11 mouse cellular contexts compared by ENCODE assay signal in the genomic region with DNA sequence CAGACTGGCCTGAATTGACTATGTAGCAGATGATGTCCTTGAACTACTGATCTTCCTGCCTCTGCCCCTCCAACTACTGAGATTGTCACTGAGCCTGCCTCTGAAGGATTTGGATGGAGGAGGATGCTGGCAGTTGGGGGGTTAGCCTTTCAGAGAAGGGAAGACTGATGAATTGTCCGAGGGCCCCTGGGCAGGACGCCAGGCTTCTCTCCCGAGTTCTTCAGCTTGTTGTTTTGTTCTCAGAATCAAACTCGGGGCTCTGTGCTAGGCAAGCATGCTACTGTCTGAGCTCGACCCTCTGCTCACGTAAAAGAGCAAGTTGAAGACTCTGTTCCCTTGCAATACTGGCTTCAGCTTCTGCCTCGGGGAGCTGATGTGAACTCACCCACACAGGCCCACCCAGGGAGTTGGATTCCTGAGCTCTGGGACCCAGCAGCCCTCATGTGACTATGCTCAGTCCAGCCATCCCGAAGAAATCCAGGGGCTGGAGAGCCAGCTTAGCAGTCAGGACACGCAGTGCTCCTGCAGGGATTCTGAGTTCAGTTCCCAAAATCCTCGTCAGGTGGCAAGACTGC. TPM values are rescaled to one million over a fixed set of nuclear protein-coding genes. Genes with fewer than 3 reads are reported as not detected.
DNase-seq lines count a peak whose midpoint lies in the region; ATAC-seq and TF ChIP-seq lines count a peak whose summit lies in the region.
"Had no signal": no experiment of that assay in that cellular context is flagged by ENCODE, and none has a peak within 500 bp of the region (broad histone marks: within the 10 kb centered on the region; RNA-seq: fewer than 3 reads in every experiment).

No protein-coding gene starts in this region.

- no peaks in the 10 kb centered on the region for H3K36me3 ChIP-seq in hindbrain, embryonic 12.5 days
- no peaks in the 10 kb centered on the region for H3K36me3 ChIP-seq in hindbrain, embryonic 11.5 days (ENCODE audit: control insufficient read depth, insufficient read depth, low read length)
- no peaks in the 10 kb centered on the region for H3K36me3 ChIP-seq in neural tube, embryonic 12.5 days
- H3K36me3 ChIP-seq in hindbrain, embryonic 14.5 days (replicated peaks; ENCODE audit: control insufficient read depth, insufficient read depth) = no peaks in the 10 kb centered on the region
- H3K36me3 ChIP-seq in testis, adult 2 months (ENCODE audit: control insufficient read depth, insufficient read depth, low read length) = no peaks in the 10 kb centered on the region

- 48% methylated on average over 10 of the region's 10 CpGs for WGBS in hindbrain, embryonic 12.5 days
- 47% methylated on average over 10 of the region's 10 CpGs for WGBS in hindbrain, embryonic 11.5 days
- 48% methylated on average over 10 of the region's 10 CpGs for WGBS in neural tube, embryonic 12.5 days
- 31% methylated on average over 10 of the region's 10 CpGs for WGBS in hindbrain, embryonic 14.5 days

- no peak for TF ChIP-seq CTCF in testis, adult 2 months (IDR thresholded peaks at IDR 0.05; ENCODE audit: control insufficient read depth, insufficient read depth, insufficient replicate concordance, low read depth, low read length)

- DNase-seq in hindbrain, embryonic 11.5 days (ENCODE audit: low spot score) = no peak
- no peak for DNase-seq in neural tube, embryonic 10.5 days (ENCODE audit: extremely low spot score, low spot score)
- DNase-seq in hindbrain, embryonic 14.5 days (ENCODE audit: low spot score) = peak; percentile 43
- DNase-seq: cerebellum, adult 8-10 months; liver had no signal

- ATAC-seq in hindbrain, embryonic 12.5 days (ENCODE audit: low FRiP score) = peak; percentile 42; the same call in 1 of the 2 replicates
- ATAC-seq in hindbrain, embryonic 11.5 days (ENCODE audit: low FRiP score) = no peak
- peak; percentile 38; the same call in 1 of the 2 replicates for ATAC-seq in neural tube, embryonic 12.5 days (ENCODE audit: low FRiP score, low read depth)
- ATAC-seq in hindbrain, embryonic 14.5 days (ENCODE audit: low FRiP score) = peak; percentile 59; the same call in 1 of the 2 replicates
- ATAC-seq in megakaryocyte-erythroid progenitor cell, adult 5-6 weeks (replicated peaks; ENCODE audit: low FRiP score, low TSS enrichment, poor library complexity, severe bottlenecking) = no peak

- H3K27ac ChIP-seq in hindbrain, embryonic 12.5 days = peak overlapping the region; percentile 46
- no peak overlapping the region for H3K27ac ChIP-seq in hindbrain, embryonic 11.5 days (ENCODE audit: low read depth, low read length)
- H3K27ac ChIP-seq in neural tube, embryonic 12.5 days = no peak overlapping the region
- no peak overlapping the region for H3K27ac ChIP-seq in hindbrain, embryonic 14.5 days
- peak overlapping the region; percentile 70; the same call in 1 of the 2 replicates for H3K27ac ChIP-seq in testis, adult 2 months (ENCODE audit: control insufficient read depth, insufficient read depth, low read depth, low read length)

- no peak overlapping the region for H3K4me2 ChIP-seq in hindbrain, embryonic 12.5 days (replicated peaks)
- no peak overlapping the region for H3K4me2 ChIP-seq in hindbrain, embryonic 11.5 days (replicated peaks; ENCODE audit: low read depth, low read length)
- H3K4me2 ChIP-seq in neural tube, embryonic 12.5 days (replicated peaks) = no peak overlapping the region
- no peak overlapping the region for H3K4me2 ChIP-seq in hindbrain, embryonic 14.5 days (replicated peaks)

- H3K9me3 ChIP-seq in hindbrain, embryonic 12.5 days (replicated peaks) = no peaks in the 10 kb centered on the region
- H3K9me3 ChIP-seq in hindbrain, embryonic 11.5 days (ENCODE audit: control insufficient read depth, low read length) = no peaks in the 10 kb centered on the region
- no peaks in the 10 kb centered on the region for H3K9me3 ChIP-seq in neural tube, embryonic 12.5 days
- H3K9me3 ChIP-seq in hindbrain, embryonic 14.5 days (ENCODE audit: control insufficient read depth, low read length) = no peaks in the 10 kb centered on the region

- no peak overlapping the region for H3K9ac ChIP-seq in hindbrain, embryonic 12.5 days
- H3K9ac ChIP-seq in hindbrain, embryonic 11.5 days (ENCODE audit: low read depth, low read length) = no peak overlapping the region
- no peak overlapping the region for H3K9ac ChIP-seq in neural tube, embryonic 12.5 days
- H3K9ac ChIP-seq in hindbrain, embryonic 14.5 days = no peak overlapping the region

- H3K4me3 ChIP-seq in hindbrain, embryonic 12.5 days = no peak overlapping the region
- H3K4me3 ChIP-seq in hindbrain, embryonic 11.5 days (ENCODE audit: low read depth, low read length) = no peak overlapping the region
- H3K4me3 ChIP-seq in neural tube, embryonic 12.5 days = no peak overlapping the region
- no peak overlapping the region for H3K4me3 ChIP-seq in hindbrain, embryonic 14.5 days (replicated peaks; ENCODE audit: low read length)
- no peak overlapping the region for H3K4me3 ChIP-seq in testis, adult 2 months (ENCODE audit: control insufficient read depth, low read depth, low read length)
- H3K4me3 ChIP-seq: erythroblast, embryonic 14.5 days had no signal

- peaks cover 4% of the 10 kb centered on the region for H3K27me3 ChIP-seq in hindbrain, embryonic 12.5 days
- peaks cover 4% of the 10 kb centered on the region; the same call in 1 of the 2 replicates for H3K27me3 ChIP-seq in hindbrain, embryonic 11.5 days (ENCODE audit: control insufficient read depth, insufficient read depth, low read length)
- peaks cover 10% of the 10 kb centered on the region; the same call in 1 of the 2 replicates for H3K27me3 ChIP-seq in neural tube, embryonic 12.5 days (replicated peaks)
- H3K27me3 ChIP-seq in hindbrain, embryonic 14.5 days (ENCODE audit: control insufficient read depth, insufficient read depth, low read length) = no peaks in the 10 kb centered on the region
- no peaks in the 10 kb centered on the region; the same call in 1 of the 2 replicates for H3K27me3 ChIP-seq in testis, adult 2 months (ENCODE audit: control insufficient read depth, insufficient read depth, low read length)

- peaks cover 18% of the 10 kb centered on the region for H3K4me1 ChIP-seq in hindbrain, embryonic 12.5 days
- peaks cover 5% of the 10 kb centered on the region; the same call in 1 of the 2 replicates for H3K4me1 ChIP-seq in hindbrain, embryonic 11.5 days (replicated peaks; ENCODE audit: control insufficient read depth, insufficient read depth, low read length)
- H3K4me1 ChIP-seq in neural tube, embryonic 12.5 days = peaks cover 13% of the 10 kb centered on the region
- H3K4me1 ChIP-seq in hindbrain, embryonic 14.5 days (replicated peaks; ENCODE audit: control insufficient read depth, insufficient read depth, low read length) = 0 out of 2 replicates have a peak, but pooled peaks cover 8% of the 10 kb centered on the region
- H3K4me1 ChIP-seq in testis, adult 2 months (ENCODE audit: control insufficient read depth, insufficient read depth, low read length) = peaks cover 10% of the 10 kb centered on the region

- no peak for TF ChIP-seq POLR2A in testis, adult 2 months (IDR thresholded peaks at IDR 0.05; ENCODE audit: control insufficient read depth, low read depth, low read length)

RNA-seq across cellular contexts. Expression of gene Ucp2, which starts 4.6 kb away (rescaled TPM):
- polyA plus RNA-seq in hindbrain, embryonic 12.5 days (2016; fragmentation: Nextera tagmentation; extraction: Ambion mirVana) = 123 and 130 TPM in 2 replicates
- 97.7 and 99.6 TPM in 2 replicates for polyA plus RNA-seq in hindbrain, embryonic 11.5 days (2014; fragmentation: Nextera tagmentation; extraction: Ambion mirVana)
- polyA plus RNA-seq in neural tube, embryonic 12.5 days (2016; fragmentation: Nextera tagmentation; extraction: Ambion mirVana) = 110 and 111 TPM in 2 replicates
- 73.5 and 77.2 TPM in 2 replicates for polyA plus RNA-seq in hindbrain, embryonic 14.5 days (2014; fragmentation: Nextera tagmentation; extraction: Ambion mirVana)
- polyA plus RNA-seq in testis, adult 2 months (2012; rRNA removed) = 42.2 and 53.2 TPM in 2 replicates
- total RNA-seq in megakaryocyte-erythroid progenitor cell, adult 5-6 weeks (2014; fragmentation: Nextera tagmentation) = 705 and 713 TPM in 2 replicates
- total RNA-seq in megakaryocyte-erythroid progenitor cell, adult 5-6 weeks (2017) = 103 and 164 TPM in 2 replicates

RNA-seq across cellular contexts. Expression of gene Ucp3, which starts 15.8 kb away (rescaled TPM):
- polyA plus RNA-seq in hindbrain, embryonic 12.5 days (2016; fragmentation: Nextera tagmentation; extraction: Ambion mirVana) = not detected in 2 replicates
- not detected in 2 replicates for polyA plus RNA-seq in hindbrain, embryonic 11.5 days (2014; fragmentation: Nextera tagmentation; extraction: Ambion mirVana)
- polyA plus RNA-seq in neural tube, embryonic 12.5 days (2016; fragmentation: Nextera tagmentation; extraction: Ambion mirVana) = not detected in 2 replicates
- not detected in 2 replicates for polyA plus RNA-seq in hindbrain, embryonic 14.5 days (2014; fragmentation: Nextera tagmentation; extraction: Ambion mirVana)
- 0.73 and 1.2 TPM in 2 replicates for polyA plus RNA-seq in testis, adult 2 months (2012; rRNA removed)
- not detected in 2 replicates for total RNA-seq in megakaryocyte-erythroid progenitor cell, adult 5-6 weeks (2014; fragmentation: Nextera tagmentation)
- total RNA-seq in megakaryocyte-erythroid progenitor cell, adult 5-6 weeks (2017) = not detected in 2 replicates
- polyA plus RNA-seq: erythroblast, embryonic 14.5 days had no signal

RNA-seq across cellular contexts. Expression of gene Dnajb13, which starts 26.2 kb away (rescaled TPM):
- 5.0 and 8.2 TPM in 2 replicates for polyA plus RNA-seq in hindbrain, embryonic 12.5 days (2016; fragmentation: Nextera tagmentation; extraction: Ambion mirVana)
- 7.1 and 7.8 TPM in 2 replicates for polyA plus RNA-seq in hindbrain, embryonic 11.5 days (2014; fragmentation: Nextera tagmentation; extraction: Ambion mirVana)
- polyA plus RNA-seq in neural tube, embryonic 12.5 days (2016; fragmentation: Nextera tagmentation; extraction: Ambion mirVana) = 0.56 and 0.78 TPM in 2 replicates
- 6.6 and 10.8 TPM in 2 replicates for polyA plus RNA-seq in hindbrain, embryonic 14.5 days (2014; fragmentation: Nextera tagmentation; extraction: Ambion mirVana)
- 528 and 538 TPM in 2 replicates for polyA plus RNA-seq in testis, adult 2 months (2012; rRNA removed)
- not detected in 2 replicates for total RNA-seq in megakaryocyte-erythroid progenitor cell, adult 5-6 weeks (2014; fragmentation: Nextera tagmentation)
- 0.05 and 1.8 TPM in 2 replicates for total RNA-seq in megakaryocyte-erythroid progenitor cell, adult 5-6 weeks (2017)
- total RNA-seq: heart, postnatal 25 days had no signal
- polyA plus RNA-seq: erythroblast, embryonic 14.5 days had no signal

RNA-seq across cellular contexts. Expression of gene Coa4, which starts 48.3 kb away (rescaled TPM):
- polyA plus RNA-seq in hindbrain, embryonic 12.5 days (2016; fragmentation: Nextera tagmentation; extraction: Ambion mirVana) = 13.4 and 15.6 TPM in 2 replicates
- polyA plus RNA-seq in hindbrain, embryonic 11.5 days (2014; fragmentation: Nextera tagmentation; extraction: Ambion mirVana) = 20.6 and 22.8 TPM in 2 replicates
- 16.3 and 17.5 TPM in 2 replicates for polyA plus RNA-seq in neural tube, embryonic 12.5 days (2016; fragmentation: Nextera tagmentation; extraction: Ambion mirVana)
- 14.8 and 16.9 TPM in 2 replicates for polyA plus RNA-seq in hindbrain, embryonic 14.5 days (2014; fragmentation: Nextera tagmentation; extraction: Ambion mirVana)
- 29.5 and 29.6 TPM in 2 replicates for polyA plus RNA-seq in testis, adult 2 months (2012; rRNA removed)
- total RNA-seq in megakaryocyte-erythroid progenitor cell, adult 5-6 weeks (2014; fragmentation: Nextera tagmentation) = 14.2 and 20.1 TPM in 2 replicates
- 8.2 and 9.0 TPM in 2 replicates for total RNA-seq in megakaryocyte-erythroid progenitor cell, adult 5-6 weeks (2017)

Comparison
In these comparisons a context has a peak if more than half of its experiments do, and no peak if none do; other contexts are left out.
1. ATAC-seq: peak in hindbrain, embryonic 12.5 days (single experiment), neural tube, embryonic 12.5 days (single experiment) and hindbrain, embryonic 14.5 days (single experiment); none in hindbrain, embryonic 11.5 days (single experiment) and megakaryocyte-erythroid progenitor cell, adult 5-6 weeks (single experiment).
2. H3K27ac ChIP-seq: peak in hindbrain, embryonic 12.5 days (single experiment) and testis, adult 2 months (single experiment); none in hindbrain, embryonic 11.5 days (single experiment), neural tube, embryonic 12.5 days (single experiment) and hindbrain, embryonic 14.5 days (single experiment).
3. RNA of gene Dnajb13, which starts 26.2 kb away (polyA plus RNA-seq): 528 to 538 TPM in testis, adult 2 months; 6.6 to 10.8 TPM in hindbrain, embryonic 14.5 days, 7.1 to 7.8 TPM in hindbrain, embryonic 11.5 days, 5.0 to 8.2 TPM in hindbrain, embryonic 12.5 days and 0.56 to 0.78 TPM in neural tube, embryonic 12.5 days; every median in the first group is over 10 times any median in the second.